Mouse (Mus musculus): Measurements from ENCODE around the gene Gm3402. TPM values are rescaled to one million over a fixed set of nuclear protein-coding genes. Genes with fewer than 3 reads are reported as not detected.
A peak's percentile ranks its signal among the peaks of the same experiment; 100 is the strongest.
"Not testable (repeated sequence)": the region's sequence is repeated elsewhere in the genome, so short reads cannot be mapped to it uniquely, and the experiment has no call there.

Gm3402 gene
- total RNA-seq (2021) = not detected

GRCm38 (mm10) chr5:146513823-146514222 is at the start of gene Gm3402:
Gm3402 (plus strand) TSS chr5:146514123.
- intact Hi-C loops (cut with DNase I); DNase-seq: not testable (repeated sequence)

- intact Hi-C loops (cut with DNase I) = no loop called here
These were observed 47.3 kb upstream of the Gm3402 start for GRCm38 (mm10) chr5:146466663-146467062.

GRCm38 (mm10) chr5:146468311-146468710 is 45.6 kb upstream of the Gm3402 start:
- no peak for DNase-seq
- intact Hi-C loops (cut with DNase I) = no loop called here

More at GRCm38 (mm10) chr5:146466663-146467062, 47.3 kb upstream of the Gm3402 start:
- DNase-seq = no peak

GRCm38 (mm10) chr5:146470821-146471220 is 43.1 kb upstream of the Gm3402 start:
- intact Hi-C loops (cut with DNase I) = loop anchor here (5.0 kb wide), 1 partner anchor 139 kb away; no protein-coding TSS in a partner anchor

GRCm38 (mm10) chr5:146471311-146471710 is 42.6 kb upstream of the Gm3402 start:
- no peak for DNase-seq
- intact Hi-C loops (cut with DNase I) = loop anchor here (5.0 kb wide), 1 partner anchor 139 kb away; no protein-coding TSS in a partner anchor

More at GRCm38 (mm10) chr5:146470821-146471220, 43.1 kb upstream of the Gm3402 start:
- DNase-seq = no peak

GRCm38 (mm10) chr5:146471821-146472220 is 42.1 kb upstream of the Gm3402 start:
- no peak for DNase-seq
- intact Hi-C loops (cut with DNase I) = loop anchor here (5.0 kb wide), 1 partner anchor 140 kb away; no protein-coding TSS in a partner anchor

- peak; percentile 13 for DNase-seq
- intact Hi-C loops (cut with DNase I) = not testable (repeated sequence)
These were observed 34.4 kb upstream of the Gm3402 start for GRCm38 (mm10) chr5:146479564-146479963.

- intact Hi-C loops (cut with DNase I); DNase-seq: not testable (repeated sequence)
These were observed 32.3 kb upstream of the Gm3402 start, which contains the start of gene Gm6408 for GRCm38 (mm10) chr5:146481665-146482064. Gm6408 (plus strand) TSS chr5:146481965.

GRCm38 (mm10) chr5:146488959-146489358 is 25.0 kb upstream of the Gm3402 start:
- intact Hi-C loops (cut with DNase I) = not testable (repeated sequence)
- DNase-seq = peak in 1 of 2 experiments; percentile 19

GRCm38 (mm10) chr5:146491063-146491462 is 22.9 kb upstream of the Gm3402 start, which contains the start of gene Gm6370:
Gm6370 (plus strand) TSS chr5:146491363.
- intact Hi-C loops (cut with DNase I); DNase-seq: not testable (repeated sequence)

- DNase-seq; intact Hi-C loops (cut with DNase I): not testable (repeated sequence)
These were observed 11.8 kb upstream of the Gm3402 start, which contains the start of gene 4930449I24Rik for GRCm38 (mm10) chr5:146502099-146502498. 4930449I24Rik (plus strand) TSS chr5:146502399.

GRCm38 (mm10) chr5:146525501-146525900 is 11.6 kb downstream of the Gm3402 start, which contains the start of gene Gm3404:
Gm3404 (plus strand) TSS chr5:146525801.
- intact Hi-C loops (cut with DNase I); DNase-seq: not testable (repeated sequence)

- intact Hi-C loops (cut with DNase I) = not testable (repeated sequence)
These were observed 23.4 kb downstream of the Gm3402 start, which contains the start of gene Gm3409 for GRCm38 (mm10) chr5:146537347-146537746. Gm3409 (plus strand) TSS chr5:146537647.

GRCm38 (mm10) chr5:146555836-146556235 is 41.9 kb downstream of the Gm3402 start, which contains the start of gene Gm3415:
Gm3415 (plus strand) TSS chr5:146556136.
- intact Hi-C loops (cut with DNase I); DNase-seq: not testable (repeated sequence)

More at GRCm38 (mm10) chr5:146537347-146537746, 23.4 kb downstream of the Gm3402 start, which contains the start of gene Gm3409:
- not testable (repeated sequence) for DNase-seq

GRCm38 (mm10) chr5:146564259-146564658 is 50.3 kb downstream of the Gm3402 start:
- intact Hi-C loops (cut with DNase I) = no loop called here
- DNase-seq = no peak

Other genes with a start within 250 kb of the Gm3402 start
- gene Wasf3, start 129.1 kb upstream of the Gm3402 start, total RNA-seq (2021) = under 1 TPM; 0.54 to 0.58 TPM
- not detected for gene Gm6408, start 32.2 kb upstream of the Gm3402 start, total RNA-seq (2021)
- not detected for gene Gm6370, start 22.8 kb upstream of the Gm3402 start, total RNA-seq (2021)
- gene 4930449I24Rik, start 11.7 kb upstream of the Gm3402 start, total RNA-seq (2021) = not detected
- not detected for gene Gm3404, start 11.7 kb downstream of the Gm3402 start, total RNA-seq (2021)
- gene Gm3409, start 23.5 kb downstream of the Gm3402 start, total RNA-seq (2021) = not detected
- not detected for gene Gm3415, start 42.0 kb downstream of the Gm3402 start, total RNA-seq (2021)
- gene Gpr12, start 71.1 kb downstream of the Gm3402 start, total RNA-seq (2021) = not detected